Mouse (Mus musculus): Measurements from ENCODE around the gene Zbtb45. TPM values are rescaled to one million over a fixed set of nuclear protein-coding genes. Genes with fewer than 3 reads are reported as not detected.

Zbtb45 gene
- total and polyA plus RNA-seq, 3 experiments, result 6.7 to 17.1 (median 9.5) TPM

DNA sequence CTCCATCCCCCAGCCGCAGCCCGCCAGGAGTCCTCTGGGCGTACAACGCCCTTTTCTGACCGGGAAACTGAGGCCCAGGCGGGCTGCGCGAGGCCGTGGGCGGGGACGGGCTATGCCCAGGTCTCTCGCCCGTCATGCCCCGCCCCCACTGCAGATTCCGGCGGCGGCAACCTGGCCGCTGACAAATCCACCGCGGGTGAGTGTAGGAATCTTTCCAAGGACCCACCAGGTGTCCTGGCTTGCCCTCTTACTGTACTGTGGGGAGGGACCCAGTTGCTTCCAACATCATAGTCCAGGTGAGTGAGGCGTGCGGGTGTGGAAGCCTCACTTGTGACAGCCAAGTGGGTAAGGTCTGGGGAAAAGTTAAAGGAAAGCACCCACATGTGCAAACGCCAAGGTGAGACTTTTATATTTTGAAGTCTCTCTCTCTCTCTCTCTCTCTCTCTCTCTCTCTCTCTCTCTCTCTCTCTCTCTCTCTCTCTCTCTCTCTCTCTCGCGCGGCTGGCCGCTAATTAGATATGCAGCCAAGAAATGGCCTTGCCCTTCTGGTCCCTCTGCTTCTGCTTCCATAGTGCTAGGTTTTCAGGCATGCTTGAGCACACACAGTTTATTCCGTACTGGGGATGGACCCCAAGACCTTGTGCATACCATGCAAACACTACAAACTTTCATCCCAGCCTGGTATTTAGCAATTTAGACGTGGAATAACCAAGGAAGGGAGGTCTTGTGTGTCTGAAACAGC is 43.6 kb downstream of the Zbtb45 start:
- peak; percentile 43 for DNase-seq (ENCODE audit: extremely low read depth)
- Histone ChIP-seq H3K4me2 (ENCODE audit: insufficient read depth, low read depth, poor library complexity, severe bottlenecking) (peak overlapping the region; percentile 90), H3K4me1 (ENCODE audit: control insufficient read depth in 1 of 2, insufficient read depth in 2 of 2) (peaks cover 0 to 30% of the 10 kb centered on the region in 2 experiments; a peak in 2 of 4 replicates), H3K27ac (ENCODE audit: insufficient read depth, low read depth) (peak overlapping the region; percentile 69), H3K36me3 (replicated peaks in 1 of 2; ENCODE audit: control insufficient read depth in 1 of 2, insufficient read depth in 1 of 2, low read length in 1 of 2) (peaks cover 23 to 29% of the 10 kb centered on the region in 2 experiments), H3K4me3 (replicated peaks in 1 of 3; ENCODE audit: low read depth in 2 of 3, low read length in 2 of 3, poor library complexity in 1 of 3) (peak overlapping the region; percentile 93 to 97 (median 94)), H3K27me3 (replicated peaks) (no peaks in the 10 kb centered on the region), H3K79me2 (replicated peaks; ENCODE audit: control insufficient read depth, extremely low read depth, insufficient read depth, poor library complexity, severe bottlenecking) (peaks cover 5% of the 10 kb centered on the region; the same call in 1 of the 2 replicates), H3K9ac (ENCODE audit: insufficient read depth, low read depth) (peak overlapping the region; percentile 94), H3K9me3 (replicated peaks; ENCODE audit: low read length) (no peaks in the 10 kb centered on the region)
- in situ Hi-C loops (cut with MboI; ENCODE audit: low pct_ligation_motif_present, low pct_unique_long_range_greater_than_20kb, low sequenced_read_pairs), result no loop called here
- TF ChIP-seq JUND (conservative IDR thresholded peaks at IDR 0.05; ENCODE audit: low read depth, low read length) (no peak), NRF1 (IDR thresholded peaks at IDR 0.05; ENCODE audit: low read depth, low read length) (0 out of 2 replicates have a peak, but pooled peaks have one; percentile 28), ETS1 (conservative IDR thresholded peaks at IDR 0.05; ENCODE audit: low read depth, low read length) (no peak), ZMIZ1 (IDR thresholded peaks at IDR 0.05; ENCODE audit: low read depth, low read length) (no peak; the same call in 1 of the 2 replicates), MXI1 (IDR thresholded peaks at IDR 0.05; ENCODE audit: low read depth, low read length) (no peak; the same call in 1 of the 2 replicates), TCF12 (IDR thresholded peaks at IDR 0.05; ENCODE audit: low read depth, low read length) (peak; percentile 20; the same call in 1 of the 2 replicates), E2F4 (IDR thresholded peaks at IDR 0.05; ENCODE audit: insufficient replicate concordance, low read depth, low read length) (no peak), MYC (IDR thresholded peaks at IDR 0.05; ENCODE audit: low read depth, low read length) (no peak), ELF1 (IDR thresholded peaks at IDR 0.05; ENCODE audit: low read depth, low read length) (no peak), CHD1 (IDR thresholded peaks at IDR 0.05; ENCODE audit: low read depth, low read length) (peak; percentile 61; the same call in 1 of the 2 replicates), POLR2AphosphoS2 (IDR thresholded peaks at IDR 0.05; ENCODE audit: low read depth, low read length) (no peak), RAD21 (IDR thresholded peaks at IDR 0.05; ENCODE audit: low read depth, low read length) (no peak), CTCF (conservative IDR thresholded peaks at IDR 0.05 in 1 of 2, IDR thresholded peaks at IDR 0.05 in 1 of 2; ENCODE audit: low read depth in 2 of 2, low read length in 2 of 2) (no peak), PAX5 (IDR thresholded peaks at IDR 0.05; ENCODE audit: low read length) (no peak), TBP (conservative IDR thresholded peaks at IDR 0.05; ENCODE audit: low read depth, low read length) (0 out of 2 replicates have a peak, but pooled peaks have one; percentile 8), RCOR1 (conservative IDR thresholded peaks at IDR 0.05; ENCODE audit: low read depth, low read length) (no peak), JUN (IDR thresholded peaks at IDR 0.05; ENCODE audit: insufficient read depth, low read depth, low read length) (no peak), MAFK (IDR thresholded peaks at IDR 0.05; ENCODE audit: insufficient replicate concordance, low read length) (no peak), ZKSCAN1 (IDR thresholded peaks at IDR 0.05; ENCODE audit: borderline replicate concordance, low read depth, low read length) (no peak)
- dilution Hi-C loops (cut with MboI; ENCODE audit: extremely low pct_ligation_motif_present, extremely low pct_unique_long_range_greater_than_20kb, low sequenced_read_pairs), result no loop called here

Measured in CH12.LX (cell line).